ENCODE assay signal across 13 mouse cellular contexts in genomic region chr11:96251480-96252031, GRCm38 (mm10). TPM values are rescaled to one million over a fixed set of nuclear protein-coding genes. Genes with fewer than 3 reads are reported as not detected.
DNase-seq lines count a peak whose midpoint lies in the region; ATAC-seq and TF ChIP-seq lines count a peak whose summit lies in the region.
"Had no signal": no experiment of that assay in that cellular context is flagged by ENCODE, and none has a peak within 500 bp of the region (broad histone marks: within the 10 kb centered on the region; RNA-seq: fewer than 3 reads in every experiment).

No protein-coding gene starts in this region.

- H3K4me1 ChIP-seq in testis, adult 2 months (ENCODE audit: control insufficient read depth, insufficient read depth, low read length), result peaks cover 3% of the 10 kb centered on the region
- no peaks in the 10 kb centered on the region; the same call in 1 of the 2 replicates for H3K4me1 ChIP-seq in embryonic facial prominence, embryonic 15.5 days

- no peak for TF ChIP-seq CTCF in testis, adult 2 months (IDR thresholded peaks at IDR 0.05; ENCODE audit: control insufficient read depth, insufficient read depth, insufficient replicate concordance, low read depth, low read length)

- DNase-seq in testis, postnatal 14 days (ENCODE audit: low spot score), result no peak
- DNase-seq in kidney, postnatal 4 days, result peak; percentile 68 to 77
- DNase-seq in cerebellum, postnatal 14 days, result no peak
- no peak for DNase-seq in urinary bladder, postnatal 25 days (ENCODE audit: low spot score)
- DNase-seq: cerebellum, postnatal 10 days; gastrocnemius, postnatal 36 days; liver, postnatal 0 days had no signal

- TF ChIP-seq POLR2A in testis, adult 2 months (IDR thresholded peaks at IDR 0.05; ENCODE audit: control insufficient read depth, low read depth, low read length), result no peak

- ATAC-seq in embryonic facial prominence, embryonic 15.5 days (ENCODE audit: insufficient number of reproducible peaks, low FRiP score, low TSS enrichment, low read depth), result no peak
- no peak for ATAC-seq in megakaryocyte progenitor cell, adult 5-6 weeks (replicated peaks; ENCODE audit: poor library complexity)
- no peak for ATAC-seq in activated CD4-positive, CD25-positive, alpha-beta regulatory T cell, adult 4 months
- ATAC-seq: liver, postnatal 0 days had no signal

- H3K27ac ChIP-seq in testis, adult 2 months (ENCODE audit: control insufficient read depth, insufficient read depth, low read depth, low read length), result no peak overlapping the region
- H3K27ac ChIP-seq in embryonic facial prominence, embryonic 15.5 days (replicated peaks), result no peak overlapping the region

- no peaks in the 10 kb centered on the region for H3K36me3 ChIP-seq in testis, adult 2 months (ENCODE audit: control insufficient read depth, insufficient read depth, low read length)
- no peaks in the 10 kb centered on the region for H3K36me3 ChIP-seq in embryonic facial prominence, embryonic 15.5 days

- H3K27me3 ChIP-seq in testis, adult 2 months (ENCODE audit: control insufficient read depth, insufficient read depth, low read length), result peaks cover 9% of the 10 kb centered on the region
- H3K27me3 ChIP-seq in embryonic facial prominence, embryonic 15.5 days, result peaks cover 98% of the 10 kb centered on the region

- 2% methylated on average over 46 of the region's 46 CpGs for WGBS in embryonic facial prominence, embryonic 15.5 days

- H3K9me3 ChIP-seq in embryonic facial prominence, embryonic 15.5 days (replicated peaks), result no peaks in the 10 kb centered on the region

- peak overlapping the region; percentile 44 for H3K4me3 ChIP-seq in testis, adult 2 months (ENCODE audit: control insufficient read depth, low read depth, low read length)
- 0 out of 2 replicates have a peak overlapping the region, but pooled peaks have one; percentile 1 for H3K4me3 ChIP-seq in embryonic facial prominence, embryonic 15.5 days (replicated peaks)

- H3K4me2 ChIP-seq in embryonic facial prominence, embryonic 15.5 days (replicated peaks), result no peak overlapping the region

- H3K9ac ChIP-seq in embryonic facial prominence, embryonic 15.5 days, result no peak overlapping the region
- H3K9ac ChIP-seq: liver, postnatal 0 days had no signal

RNA-seq across cellular contexts. Expression of gene Hoxb9, which starts 19.7 kb away (rescaled TPM):
- 0.36 and 1.0 TPM in 2 replicates for polyA plus RNA-seq in testis, adult 2 months (2012; rRNA removed)
- 0.07 TPM in 1 of 2 replicates, not detected in the other for polyA plus RNA-seq in embryonic facial prominence, embryonic 15.5 days (2015; fragmentation: Nextera tagmentation; extraction: Ambion mirVana)
- total RNA-seq in megakaryocyte progenitor cell, adult 5-6 weeks (2015), result not detected in 2 replicates
- not detected in 2 replicates for total RNA-seq in megakaryocyte progenitor cell, adult 5-6 weeks (2017)
- polyA plus RNA-seq in activated CD4-positive, CD25-positive, alpha-beta regulatory T cell, adult 4 months (2017; shearing (Covaris generic)), result under 1 TPM in 1 of 2 experiments, not detected in 1; 0.15 TPM
- total RNA-seq: layer of hippocampus, adult 18-20 months had no signal
- polyA plus RNA-seq: liver, postnatal 0 days had no signal

RNA-seq across cellular contexts. Expression of gene Hoxb8, which starts 30.1 kb away (rescaled TPM):
- polyA plus RNA-seq in testis, adult 2 months (2012; rRNA removed), result 0.11 and 6.9 TPM in 2 replicates
- polyA plus RNA-seq in embryonic facial prominence, embryonic 15.5 days (2015; fragmentation: Nextera tagmentation; extraction: Ambion mirVana), result not detected in 2 replicates
- total RNA-seq in megakaryocyte progenitor cell, adult 5-6 weeks (2015), result not detected in 2 replicates
- total RNA-seq in megakaryocyte progenitor cell, adult 5-6 weeks (2017), result not detected in 2 replicates
- polyA plus RNA-seq in activated CD4-positive, CD25-positive, alpha-beta regulatory T cell, adult 4 months (2017; shearing (Covaris generic)), result not detected
- total RNA-seq: layer of hippocampus, adult 18-20 months had no signal
- polyA plus RNA-seq: liver, postnatal 0 days; thymus, postnatal 0 days had no signal

RNA-seq across cellular contexts. Expression of gene Hoxb7, which starts 34.9 kb away (rescaled TPM):
- polyA plus RNA-seq in testis, adult 2 months (2012; rRNA removed), result 1.6 TPM in 1 of 2 replicates, not detected in the other
- polyA plus RNA-seq in embryonic facial prominence, embryonic 15.5 days (2015; fragmentation: Nextera tagmentation; extraction: Ambion mirVana), result not detected in 2 replicates
- not detected in 2 replicates for total RNA-seq in megakaryocyte progenitor cell, adult 5-6 weeks (2015)
- total RNA-seq in megakaryocyte progenitor cell, adult 5-6 weeks (2017), result not detected in 2 replicates
- polyA plus RNA-seq in activated CD4-positive, CD25-positive, alpha-beta regulatory T cell, adult 4 months (2017; shearing (Covaris generic)), result not detected
- total RNA-seq: layer of hippocampus, adult 18-20 months had no signal
- polyA plus RNA-seq: thymus, postnatal 0 days had no signal

RNA-seq across cellular contexts. Expression of gene Hoxb6, which starts 40.7 kb away (rescaled TPM):
- polyA plus RNA-seq in testis, adult 2 months (2012; rRNA removed), result 0.15 and 3.4 TPM in 2 replicates
- polyA plus RNA-seq in embryonic facial prominence, embryonic 15.5 days (2015; fragmentation: Nextera tagmentation; extraction: Ambion mirVana), result not detected in 2 replicates
- not detected in 2 replicates for total RNA-seq in megakaryocyte progenitor cell, adult 5-6 weeks (2015)
- total RNA-seq in megakaryocyte progenitor cell, adult 5-6 weeks (2017), result 0.30 TPM in 1 of 2 replicates, not detected in the other
- polyA plus RNA-seq in activated CD4-positive, CD25-positive, alpha-beta regulatory T cell, adult 4 months (2017; shearing (Covaris generic)), result not detected
- total RNA-seq: layer of hippocampus, adult 18-20 months had no signal
- polyA plus RNA-seq: liver, postnatal 0 days had no signal

RNA-seq across cellular contexts. Expression of gene Hoxb5, which starts 51.6 kb away (rescaled TPM):
- polyA plus RNA-seq in testis, adult 2 months (2012; rRNA removed), result 0.14 and 0.67 TPM in 2 replicates
- not detected in 2 replicates for polyA plus RNA-seq in embryonic facial prominence, embryonic 15.5 days (2015; fragmentation: Nextera tagmentation; extraction: Ambion mirVana)
- total RNA-seq in megakaryocyte progenitor cell, adult 5-6 weeks (2015), result 0.07 and 0.44 TPM in 2 replicates
- total RNA-seq in megakaryocyte progenitor cell, adult 5-6 weeks (2017), result 0.14 TPM in 1 of 2 replicates, not detected in the other
- not detected for polyA plus RNA-seq in activated CD4-positive, CD25-positive, alpha-beta regulatory T cell, adult 4 months (2017; shearing (Covaris generic))
- total RNA-seq: layer of hippocampus, adult 18-20 months had no signal

Comparison
In these comparisons a context has a peak if more than half of its experiments do, and no peak if none do; other contexts are left out.
1. DNase-seq: peak in kidney, postnatal 4 days (2 of 2); none in testis, postnatal 14 days (single experiment), cerebellum, postnatal 14 days (0 of 2) and urinary bladder, postnatal 25 days (single experiment).